Mouse (Mus musculus): Measurements from ENCODE around the gene Haus2.
"Not testable (repeated sequence)": the region's sequence is repeated elsewhere in the genome, so short reads cannot be mapped to it uniquely, and the experiment has no call there.

Haus2 gene

DNA sequence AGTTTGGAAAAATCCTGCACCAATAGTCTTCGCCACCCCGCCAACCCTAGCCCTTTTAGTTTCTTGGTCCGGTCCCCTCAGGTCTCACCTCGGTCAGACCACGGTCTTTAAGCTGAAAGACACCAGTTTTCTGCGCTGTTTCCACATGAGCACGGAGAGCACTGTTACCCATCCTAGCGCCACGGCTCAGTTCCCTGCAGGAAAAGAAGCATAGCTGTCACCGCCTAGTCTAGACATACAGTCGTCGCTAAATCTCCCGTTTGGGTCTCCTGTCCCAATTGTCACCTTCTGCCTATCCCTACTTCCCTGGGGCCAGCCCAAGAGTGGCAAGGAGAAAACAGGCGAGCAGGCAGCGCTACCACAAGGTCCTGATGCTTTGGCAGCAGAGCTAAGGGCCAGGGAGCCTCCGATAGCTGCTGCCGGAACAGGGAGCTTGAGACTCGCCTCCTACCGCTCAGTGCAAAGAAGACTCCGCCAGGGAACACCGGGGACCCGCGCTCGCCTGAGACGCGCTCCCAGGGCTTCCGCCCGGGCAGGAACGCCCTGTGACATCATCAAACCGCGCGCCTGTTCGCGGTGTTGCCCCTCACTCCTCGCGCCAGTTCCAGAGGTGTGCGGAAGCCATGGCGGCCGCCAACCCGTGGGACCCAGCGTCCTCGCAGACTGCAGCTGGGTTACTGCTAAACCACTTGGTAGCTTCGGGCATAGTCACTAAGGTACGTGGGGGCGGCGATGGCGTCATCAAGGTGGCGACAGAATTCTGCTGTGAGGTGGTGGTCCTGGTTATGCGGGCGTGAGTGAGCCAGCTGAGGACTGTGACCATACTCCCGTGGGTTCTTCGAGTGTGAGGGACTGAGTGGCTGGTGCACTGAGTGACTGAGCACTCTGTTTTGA is at the start of gene Haus2, which contains the start of gene Lrrc57:
Gene Haus2 (plus strand): TSS at position 554 of the 894 bp plus-strand sequence.
Gene Lrrc57 (minus strand): TSS at position 691 of the 894 bp plus-strand sequence.
- peak; percentile 95 for DNase-seq (ENCODE audit: low read depth)

DNA sequence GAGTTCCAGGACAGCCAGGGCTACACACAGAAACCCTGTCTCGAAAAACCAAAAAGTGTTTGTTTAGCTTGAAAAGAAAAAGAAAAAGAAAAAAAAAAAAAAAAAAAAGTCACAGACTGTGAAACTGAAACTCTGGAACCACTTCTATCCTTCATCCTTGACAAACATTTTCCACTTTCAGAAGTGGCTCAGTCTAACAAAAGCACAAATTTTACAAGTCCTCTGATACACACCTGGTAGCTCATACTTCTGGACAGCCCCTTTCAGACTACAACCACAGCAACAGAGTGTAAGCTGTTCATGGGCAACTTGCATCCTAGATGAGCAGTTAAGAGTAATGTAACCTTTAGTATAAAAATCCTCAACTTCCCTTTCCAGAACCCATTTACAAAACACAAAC is 47.7 kb upstream of the Haus2 start:
- DNase-seq (ENCODE audit: low read depth), result peak; percentile 33

DNA sequence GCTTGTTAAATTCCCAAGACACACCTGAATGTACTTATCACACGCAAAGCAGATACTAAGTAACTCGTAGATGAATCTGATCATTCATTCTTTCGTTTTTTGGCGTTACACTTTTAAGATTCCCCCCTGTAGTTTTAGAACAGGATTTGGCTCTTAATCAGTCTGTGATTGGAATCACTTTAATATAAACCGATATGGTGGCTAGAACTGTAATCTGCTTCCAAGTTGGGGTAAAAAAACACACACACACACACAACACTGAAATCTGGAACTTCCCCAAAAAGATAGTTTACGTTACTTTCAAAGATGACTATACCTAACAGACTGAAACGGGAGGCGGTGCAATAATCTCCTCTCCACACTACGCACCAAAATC is 46.3 kb upstream of the Haus2 start:
- no peak for DNase-seq (ENCODE audit: low read depth)

DNA sequence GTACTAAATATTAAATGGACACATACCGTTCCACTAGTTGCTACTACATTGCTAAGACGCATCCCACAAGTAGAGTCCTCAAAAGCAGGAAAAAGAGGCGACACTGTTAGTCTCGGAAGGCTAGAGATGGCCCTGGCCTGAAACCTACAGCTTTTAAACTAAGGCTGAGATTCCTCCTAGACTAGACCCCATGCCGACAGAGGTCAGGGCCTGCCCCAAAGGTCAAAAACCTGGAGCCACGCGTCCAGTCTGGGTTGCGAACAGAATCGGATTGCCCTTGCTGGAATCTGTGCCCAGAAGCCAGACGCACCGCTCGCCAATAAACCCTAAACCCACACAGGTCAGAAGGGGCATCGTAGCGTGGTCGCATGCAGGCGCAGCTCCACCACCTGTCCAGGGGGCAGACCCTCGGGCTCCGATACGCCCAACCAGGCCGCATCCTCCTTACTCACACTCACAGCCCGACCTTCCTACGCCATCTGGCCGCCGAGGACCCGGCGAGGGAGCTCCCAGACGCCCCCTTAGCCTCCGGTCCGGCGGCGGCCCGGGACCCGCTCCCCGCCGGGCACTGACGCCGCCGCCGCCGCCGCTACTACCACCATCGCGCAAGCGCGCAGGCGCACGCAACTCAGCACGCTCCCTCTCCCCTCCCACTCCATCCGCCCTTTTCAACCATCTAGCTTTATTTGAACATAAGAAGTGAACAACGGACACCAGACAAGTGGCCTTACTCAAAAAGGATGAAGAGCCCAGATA is 45.8 kb upstream of the Haus2 start, which contains the start of gene Zfp106:
Gene Zfp106 (minus strand): TSS at position 609 of the 756 bp plus-strand sequence.
- peak; percentile 93 for DNase-seq (ENCODE audit: low read depth)

DNA sequence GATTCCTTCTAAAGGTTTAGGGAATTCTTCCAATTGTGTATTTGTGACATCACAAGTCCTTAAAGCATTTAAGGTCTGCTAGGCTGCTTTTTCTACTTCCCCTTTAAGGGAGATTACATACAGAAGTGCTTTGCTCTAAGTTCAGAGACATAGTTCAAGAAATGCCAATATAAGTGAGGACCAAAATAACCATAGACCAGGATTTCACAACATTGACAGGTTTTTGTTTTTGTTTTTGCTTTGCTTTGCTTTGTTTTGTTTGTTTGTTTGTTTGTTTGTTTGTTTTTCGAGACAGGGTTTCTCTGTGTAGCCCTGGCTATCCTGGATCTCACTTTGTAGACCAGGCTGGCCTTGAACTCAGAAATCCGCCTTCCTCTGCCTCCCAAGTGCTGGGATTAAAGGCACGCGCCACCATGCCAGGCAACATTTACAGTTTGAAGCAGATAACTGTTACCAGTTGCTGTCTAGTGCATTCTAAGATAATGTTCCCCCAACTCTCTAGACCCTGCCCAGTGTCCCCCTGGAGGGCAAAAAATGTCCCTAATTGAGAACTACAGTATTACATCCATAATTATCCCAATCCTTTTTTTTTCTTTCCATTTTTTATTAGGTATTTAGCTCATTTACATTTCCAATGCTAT is 44.5 kb upstream of the Haus2 start:
- peak; percentile 15 for DNase-seq (ENCODE audit: low read depth)

DNA sequence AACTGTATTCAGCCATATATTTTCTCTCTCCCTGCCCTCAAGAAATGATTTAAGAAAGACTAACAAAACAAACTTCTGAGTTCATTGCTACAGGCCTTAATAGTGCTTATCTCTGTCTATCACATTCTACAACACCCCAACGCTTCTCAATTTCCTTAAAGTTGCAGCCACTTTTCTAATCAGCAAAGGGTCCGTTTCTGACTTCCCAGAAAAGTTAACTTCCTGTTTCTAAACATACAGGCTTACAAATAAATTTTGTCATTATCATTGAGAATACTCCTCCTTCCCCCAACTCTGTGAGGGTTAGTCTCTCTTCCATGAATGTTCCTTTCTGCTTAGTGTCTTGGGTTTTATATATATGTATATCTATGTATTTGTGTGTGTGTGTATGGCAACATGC is 43.8 kb upstream of the Haus2 start:
- DNase-seq (ENCODE audit: low read depth), result no peak

DNA sequence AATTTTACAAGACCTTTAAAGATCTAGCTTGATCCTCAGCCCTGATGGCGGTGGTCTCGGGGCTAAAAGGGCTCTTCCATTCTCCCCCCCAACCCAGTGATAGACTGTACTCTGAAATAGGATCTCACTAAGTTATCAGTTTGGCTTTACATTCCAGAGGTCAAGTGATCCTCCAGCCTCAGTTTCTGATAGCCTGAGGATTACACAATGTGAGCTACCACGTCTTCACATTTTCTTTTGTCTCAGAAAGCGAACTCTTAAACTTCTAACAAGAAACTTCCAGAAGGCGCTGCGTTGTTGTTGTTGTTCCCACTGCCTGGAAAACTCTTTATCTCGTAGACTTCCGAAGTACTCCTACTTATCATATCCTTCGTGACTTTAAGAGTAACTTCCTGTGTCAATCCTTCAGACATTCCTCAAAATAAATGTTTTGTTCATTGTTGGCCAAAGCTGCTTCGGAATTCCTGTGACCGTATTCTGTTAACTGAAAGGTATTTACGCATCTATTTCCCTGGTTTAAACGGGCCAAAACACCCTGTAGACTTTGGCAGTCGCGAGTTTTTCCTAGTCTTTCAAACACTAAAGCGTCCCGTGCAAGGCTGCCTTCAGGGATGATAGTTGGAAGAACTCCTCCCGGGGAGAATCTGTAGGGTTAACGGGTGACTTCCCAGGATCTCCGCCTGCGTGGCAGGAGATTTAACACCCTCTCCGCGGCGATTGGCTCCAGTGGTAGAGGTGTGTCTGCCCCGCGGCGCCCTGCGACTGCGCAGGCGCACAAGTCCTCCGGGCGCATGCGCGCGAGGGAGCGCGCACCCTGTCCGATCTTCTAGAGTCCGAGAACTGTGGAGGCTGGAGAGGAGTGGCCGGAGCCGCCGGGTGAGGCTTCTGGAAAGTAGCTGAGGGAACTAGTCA is 42.0 kb upstream of the Haus2 start, which contains the start of gene Snap23:
Gene Snap23 (plus strand): TSS at position 786 of the 912 bp plus-strand sequence.
- peak; percentile 94 for DNase-seq (ENCODE audit: low read depth)

DNA sequence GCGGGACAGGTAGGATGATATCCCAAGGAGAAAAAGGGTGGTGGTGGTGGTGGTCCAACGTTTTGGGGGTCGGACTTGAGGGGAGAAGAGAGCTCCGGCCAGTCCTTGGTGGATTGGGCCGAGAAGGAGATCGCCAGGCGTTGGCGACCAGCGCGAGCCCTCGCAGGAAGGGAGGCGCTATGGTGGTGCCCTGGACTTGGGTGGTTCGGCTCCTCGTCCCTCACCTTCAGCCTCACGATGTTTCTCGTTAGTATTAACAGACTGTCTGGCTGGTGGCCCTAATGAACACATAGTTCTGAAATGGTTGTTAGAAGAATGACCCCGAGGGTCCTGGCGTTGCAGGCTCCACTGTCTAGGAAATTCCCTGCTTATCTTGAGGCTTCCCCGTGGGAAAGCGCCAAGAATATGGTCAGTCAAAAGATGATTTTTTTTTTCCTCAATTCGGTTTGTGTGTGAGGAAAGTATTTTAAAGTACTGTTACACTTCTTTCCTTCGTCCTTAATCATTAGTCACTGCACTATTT is 41.3 kb upstream of the Haus2 start:
- DNase-seq (ENCODE audit: low read depth), result no peak

DNA sequence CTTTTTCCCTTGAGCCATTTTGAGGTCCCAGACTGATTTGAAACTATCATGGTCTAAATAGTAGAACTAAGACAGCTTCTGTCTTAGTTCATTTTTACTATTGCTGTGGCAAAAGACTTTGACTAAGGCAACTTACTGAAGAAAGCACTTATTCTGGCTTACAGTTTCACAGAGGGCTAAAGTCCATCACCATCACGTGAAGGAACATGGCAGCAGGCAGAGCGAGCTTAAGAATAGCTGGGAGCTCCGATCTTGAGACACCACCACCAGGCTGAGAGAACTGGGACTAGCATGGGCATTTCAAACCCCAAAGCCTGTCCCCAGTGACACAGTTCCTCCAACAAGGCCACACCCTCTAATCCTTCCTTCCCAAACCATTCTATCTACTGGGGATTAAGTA is 38.1 kb upstream of the Haus2 start:
- DNase-seq (ENCODE audit: low read depth), result no peak

DNA sequence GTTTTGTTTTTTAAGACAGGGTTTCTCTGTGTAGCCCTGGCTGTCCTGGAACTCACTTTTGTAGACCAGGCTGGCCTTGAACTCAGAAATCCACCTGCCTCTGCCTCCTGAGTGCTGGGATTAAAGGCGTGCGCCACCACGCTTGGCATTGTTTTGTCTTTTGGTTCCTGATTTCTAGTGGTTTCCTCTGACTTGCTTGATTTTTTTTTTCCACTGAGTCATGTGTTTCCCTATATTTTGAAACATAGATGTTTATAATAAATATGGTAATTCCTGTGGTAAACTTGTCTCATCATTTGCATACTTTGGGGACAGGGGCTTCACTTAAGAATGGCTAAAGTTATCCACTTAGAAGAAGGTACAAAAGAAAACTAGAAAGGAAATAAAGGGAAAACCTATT is 37.0 kb upstream of the Haus2 start:
- not testable (repeated sequence) for DNase-seq (ENCODE audit: low read depth)

DNA sequence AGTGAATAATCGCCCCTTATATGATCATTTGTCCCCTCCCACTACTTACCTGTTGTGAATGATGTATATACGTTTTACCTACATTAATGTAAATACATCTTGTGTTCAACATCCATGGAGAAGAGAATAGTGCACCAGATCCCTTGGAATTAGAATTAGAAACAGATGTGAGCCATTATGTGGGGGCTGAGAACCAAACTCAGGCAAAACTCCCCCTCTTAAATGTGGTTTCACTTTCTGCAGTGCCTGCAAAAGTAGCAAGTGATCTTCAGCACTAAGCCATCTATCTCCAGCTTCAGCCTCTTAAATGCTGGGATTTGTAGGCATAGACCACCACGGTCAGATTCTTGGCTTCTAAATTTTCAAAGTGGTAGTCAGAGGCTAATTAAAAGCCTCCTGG is 34.1 kb upstream of the Haus2 start:
- no peak for DNase-seq (ENCODE audit: low read depth)

DNA sequence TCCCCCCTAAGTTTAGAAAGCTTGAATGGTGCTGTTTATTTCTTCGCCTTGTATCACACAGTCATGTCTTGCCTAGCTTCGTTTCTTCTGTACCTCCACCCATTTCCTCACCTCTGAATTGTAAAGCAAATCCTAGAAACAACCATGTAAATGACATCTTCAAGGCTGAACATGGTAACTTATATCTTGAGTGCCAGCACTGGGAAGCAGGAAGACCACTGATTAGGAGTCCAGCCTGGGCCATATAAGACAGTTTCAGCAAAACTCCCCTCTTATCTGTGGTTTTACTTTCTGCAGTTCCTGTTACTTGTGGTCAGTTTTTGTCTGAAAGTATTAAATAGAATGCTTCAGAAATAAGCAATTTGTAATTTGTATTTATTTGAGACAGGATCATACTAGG is 33.2 kb upstream of the Haus2 start:
- no peak for DNase-seq (ENCODE audit: low read depth)

DNA sequence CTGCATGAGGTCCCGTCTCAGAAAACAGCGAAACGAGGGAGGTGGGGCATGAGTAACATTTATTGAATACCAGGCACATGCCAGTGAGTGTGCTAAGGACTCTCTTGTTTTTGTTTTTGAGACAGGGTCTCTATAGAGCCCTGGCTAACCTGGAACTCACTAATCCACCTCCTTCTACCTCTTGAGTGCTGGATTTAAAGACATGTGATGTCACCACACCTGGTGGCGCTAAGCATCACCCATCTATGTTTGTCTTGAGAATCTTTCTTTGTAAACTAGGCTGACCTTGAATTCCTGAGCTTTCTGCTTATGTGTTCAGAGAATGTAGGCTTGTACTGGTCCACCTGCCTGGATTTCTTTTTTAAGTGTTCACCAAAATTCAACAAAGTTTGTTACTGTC is 31.4 kb upstream of the Haus2 start:
- no peak for DNase-seq (ENCODE audit: low read depth)

DNA sequence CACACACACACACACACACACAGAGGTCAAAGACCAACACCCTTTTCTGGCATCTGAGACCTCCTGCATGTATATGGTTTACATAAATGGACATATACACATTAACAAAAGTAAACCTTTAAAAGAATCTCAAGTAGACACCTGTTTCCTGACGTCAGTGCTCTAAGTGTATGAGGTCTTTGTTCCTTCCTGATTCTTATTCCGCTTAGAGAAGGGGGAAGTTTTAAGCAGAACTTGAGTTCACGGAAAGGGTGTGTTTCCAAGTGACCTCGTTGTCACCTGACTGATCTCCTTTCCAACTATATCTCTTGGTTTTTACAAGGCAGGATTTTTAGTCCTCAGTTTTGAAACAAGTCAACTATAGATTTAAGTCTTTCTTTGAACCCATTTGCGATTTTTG is 30.9 kb upstream of the Haus2 start:
- peak; percentile 48 for DNase-seq (ENCODE audit: low read depth)

DNA sequence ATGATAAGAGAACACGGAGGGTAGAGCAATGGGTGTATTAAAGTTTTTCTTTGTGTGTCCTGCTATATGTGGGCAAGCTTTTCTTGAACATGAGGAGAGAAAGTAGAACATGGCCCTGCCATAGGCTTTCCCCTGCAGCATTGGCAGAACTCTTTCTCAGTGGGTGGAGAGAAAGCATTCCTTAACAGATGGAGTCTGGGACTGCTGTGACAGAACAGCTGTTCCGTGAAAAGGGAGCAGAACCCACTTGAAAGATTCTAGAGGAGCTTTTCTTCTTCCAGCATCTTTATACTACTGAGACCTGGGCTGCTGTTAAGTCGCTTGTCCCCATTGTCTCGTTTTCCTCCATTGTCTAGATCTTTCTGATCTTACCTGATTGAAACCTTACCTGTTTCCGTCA is 19.4 kb upstream of the Haus2 start:
- DNase-seq (ENCODE audit: low read depth), result no peak

DNA sequence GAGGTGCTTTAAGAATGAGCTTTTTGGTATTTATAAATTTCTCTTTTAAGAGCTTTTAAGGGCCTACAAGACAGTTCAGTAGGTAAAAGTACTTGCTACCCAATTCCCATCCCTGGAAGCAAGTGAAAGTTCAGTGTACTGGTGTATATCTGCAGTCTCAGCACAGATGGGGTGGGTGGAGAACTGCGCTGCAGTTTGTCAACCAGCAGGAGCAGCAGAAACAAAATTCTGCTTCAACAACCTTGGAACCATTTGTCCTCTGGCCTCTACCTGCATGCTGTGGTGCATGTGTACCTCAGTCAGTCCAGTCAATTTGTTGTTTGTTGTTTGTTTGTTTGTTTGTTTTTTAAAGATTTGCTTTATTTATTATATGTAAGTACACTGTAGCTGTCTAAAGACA is 17.0 kb upstream of the Haus2 start:
- DNase-seq (ENCODE audit: low read depth), result no peak

DNA sequence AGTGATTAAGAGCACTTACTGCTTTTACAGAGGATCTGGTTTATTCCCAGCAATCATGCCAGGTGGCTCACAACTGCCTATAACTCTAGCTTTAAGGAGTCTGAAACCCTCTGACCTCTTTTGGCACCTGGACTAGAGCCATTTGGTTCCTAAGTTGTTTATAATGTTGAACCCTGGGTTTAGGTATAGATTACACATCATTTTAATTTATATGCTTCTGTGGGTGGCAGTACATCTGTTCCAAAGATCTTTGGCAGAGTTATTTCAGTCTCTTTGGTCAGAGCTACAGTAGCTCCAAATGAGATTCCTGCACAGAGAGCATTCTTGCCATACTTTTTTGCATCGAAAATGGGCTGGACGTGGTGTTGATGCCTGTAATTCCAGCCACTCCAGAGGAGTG is 11.4 kb upstream of the Haus2 start:
- DNase-seq (ENCODE audit: low read depth), result no peak

DNA sequence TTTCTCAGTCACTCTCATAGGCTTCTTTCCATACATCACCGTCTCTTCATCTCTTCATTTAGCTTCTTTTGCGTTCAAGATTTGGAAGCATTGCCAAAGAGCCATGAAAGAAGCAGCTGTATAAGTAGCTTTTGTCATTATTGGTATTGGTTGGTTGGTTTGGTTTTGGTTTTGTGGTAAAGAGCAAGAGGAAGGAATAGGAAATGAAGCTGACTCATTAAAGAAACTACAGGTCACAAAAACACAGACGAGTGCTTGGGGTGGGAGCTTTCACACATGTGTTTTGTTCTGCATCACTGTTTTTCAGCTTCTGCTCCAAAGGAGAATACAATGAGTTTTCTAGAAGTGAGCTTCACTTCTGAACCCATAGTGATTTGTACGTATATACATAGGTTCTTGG is 9.7 kb upstream of the Haus2 start:
- peak; percentile 60 for DNase-seq (ENCODE audit: low read depth)

DNA sequence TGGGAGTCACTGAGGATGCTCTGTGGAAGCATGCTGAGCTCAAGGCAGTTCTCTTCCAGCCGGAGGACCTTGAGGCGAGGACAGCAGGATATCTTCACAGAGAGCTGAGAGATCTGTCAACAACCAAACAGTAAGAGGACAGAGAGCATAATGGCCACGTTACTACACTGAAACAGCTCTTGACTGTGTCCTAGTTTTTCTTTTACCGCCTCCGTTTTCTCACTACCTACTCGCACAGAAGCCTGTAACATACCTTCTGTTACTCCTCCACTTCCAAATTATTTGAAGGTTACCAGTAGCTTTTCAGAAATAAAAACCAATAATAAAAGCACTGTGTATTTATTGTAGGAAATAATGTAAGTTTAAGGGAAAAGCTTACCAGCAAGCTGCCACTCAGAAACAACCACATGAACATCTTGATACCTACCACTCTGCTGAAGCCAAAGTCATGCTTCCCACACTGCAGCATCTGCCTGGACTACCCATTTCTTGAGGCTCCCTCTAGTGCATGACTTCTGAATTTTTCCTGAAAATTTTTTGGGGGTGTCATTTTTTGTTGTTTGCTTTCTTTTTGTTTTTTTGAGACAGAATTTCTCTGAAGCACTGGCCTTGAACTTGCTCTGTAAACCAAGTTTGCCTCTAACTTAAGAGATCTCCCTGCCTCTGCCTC is 3.0 kb upstream of the Haus2 start:
- DNase-seq (ENCODE audit: low read depth), result peak; percentile 53

DNA sequence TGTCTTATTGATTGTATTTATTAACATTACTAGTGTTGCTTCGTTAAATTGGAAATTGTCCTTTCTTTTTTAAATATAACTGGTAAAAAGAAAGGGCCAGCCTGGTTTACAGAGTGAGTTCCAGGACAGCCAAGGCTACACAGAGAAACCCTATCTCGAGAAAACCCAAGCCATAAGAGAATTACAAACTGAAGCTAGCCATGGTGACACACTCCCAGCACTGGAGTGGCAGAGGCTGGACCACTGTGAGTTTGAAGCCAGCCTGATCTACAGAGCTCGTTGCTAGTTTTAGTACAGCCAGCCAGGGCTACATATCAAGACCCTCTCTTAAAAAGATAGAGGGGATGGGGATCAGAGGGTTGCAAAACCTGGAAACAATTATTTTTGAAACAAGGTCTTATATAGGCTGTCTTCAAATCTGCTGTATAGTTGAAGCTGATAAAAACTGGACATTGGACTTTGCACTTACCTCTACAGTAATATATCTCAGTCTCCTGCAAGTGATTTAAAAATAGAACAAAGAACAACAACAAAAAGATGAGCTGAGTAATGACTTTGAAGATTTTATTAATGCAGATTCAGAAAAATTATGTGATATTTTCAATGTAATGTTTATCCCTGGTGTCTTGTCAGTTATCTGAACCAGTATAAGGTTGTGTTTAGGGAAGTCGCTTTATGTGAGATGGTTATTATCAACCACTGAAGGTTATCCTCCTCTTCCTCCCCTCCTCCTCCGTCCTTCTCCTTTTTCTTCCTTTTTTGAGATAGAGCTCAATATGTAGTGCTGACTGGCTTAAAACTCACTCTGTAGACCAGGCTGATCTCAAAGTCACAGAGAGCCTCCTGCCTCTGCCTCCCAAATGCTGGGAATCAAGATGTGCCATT is 7.3 kb downstream of the Haus2 start:
- DNase-seq (ENCODE audit: low read depth), result no peak
